Mouse (Mus musculus): ENCODE measurements around the gene Gm17617.

Gene Gm17617

DNA sequence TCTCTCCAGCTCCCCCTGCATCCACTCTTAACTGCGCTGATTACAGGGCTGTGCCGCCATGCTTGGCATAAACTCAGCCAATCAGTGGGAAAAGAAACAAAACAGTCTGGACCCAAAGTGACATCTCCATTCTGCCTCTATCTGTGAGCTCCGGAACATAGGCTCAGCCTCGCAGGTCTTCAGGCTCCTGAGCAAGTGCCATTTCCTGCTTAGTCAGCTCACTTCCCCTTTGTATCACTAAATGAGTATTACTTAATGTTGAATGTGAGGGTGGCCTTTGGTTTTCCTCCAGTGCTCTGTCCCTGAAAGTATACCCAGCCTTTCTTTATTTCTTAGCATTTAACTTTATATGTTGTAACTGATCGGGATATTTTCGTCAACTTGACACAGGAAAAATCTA is 8.4 kb downstream of the Gm17617 start:
- DNase-seq = no peak

DNA sequence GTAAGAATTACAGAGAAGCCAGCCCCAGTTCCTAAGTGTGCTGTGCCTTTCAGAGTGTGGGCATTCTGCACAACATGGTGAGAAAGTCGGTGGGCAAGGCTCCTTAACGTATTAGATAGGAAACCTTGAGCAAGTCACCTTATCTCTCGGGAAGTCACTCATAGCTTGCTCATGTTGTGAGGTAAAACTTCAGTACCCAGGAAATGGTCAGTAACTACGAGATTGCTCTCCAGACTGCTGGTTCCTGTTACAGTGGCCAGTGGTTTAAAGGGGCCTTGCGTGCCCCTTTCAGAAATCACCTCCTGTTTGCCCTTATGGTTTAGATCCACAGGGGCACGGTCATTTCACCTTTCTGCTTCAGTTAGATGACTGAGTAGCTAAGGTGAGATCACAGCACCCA is 19.0 kb downstream of the Gm17617 start:
- no peak for DNase-seq

DNA sequence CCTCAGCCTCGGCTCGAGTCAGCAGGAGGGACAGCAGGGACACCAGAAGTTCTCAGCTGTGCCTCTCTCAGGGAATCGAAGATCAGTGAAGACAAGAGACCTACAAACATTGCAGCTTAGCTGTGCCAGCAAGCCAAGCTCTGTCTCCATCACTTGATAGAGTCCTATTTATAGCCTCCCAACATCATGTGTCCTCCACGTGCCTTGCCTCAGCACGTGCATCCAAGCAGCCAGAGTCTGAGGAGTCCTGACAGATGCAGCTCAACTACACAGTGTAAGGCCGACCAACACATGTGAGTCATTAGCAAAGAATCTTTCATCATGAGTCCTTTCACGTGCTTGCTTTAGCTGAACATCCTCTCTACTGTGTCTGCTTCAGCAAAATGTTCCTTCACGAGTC is 25.7 kb downstream of the Gm17617 start:
- DNase-seq = no peak

DNA sequence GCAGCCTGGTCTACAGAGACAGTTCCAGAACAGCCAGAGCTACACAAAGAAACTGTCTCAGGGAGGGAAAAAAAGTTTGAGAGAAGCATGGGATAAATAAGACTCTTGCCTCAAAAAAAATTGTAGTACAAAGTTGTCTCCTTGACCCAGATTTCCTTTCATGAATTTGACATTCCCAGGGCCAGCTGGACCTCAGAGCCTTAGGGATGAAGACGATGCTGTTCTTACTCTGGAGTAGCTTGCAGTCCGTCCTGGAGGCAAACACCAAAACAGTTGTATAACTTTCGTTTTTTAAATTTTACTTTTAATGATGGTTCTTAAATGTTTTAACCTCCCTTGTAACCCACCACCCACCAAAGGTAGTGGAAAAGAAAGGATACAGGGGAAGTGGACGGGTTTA is 26.2 kb downstream of the Gm17617 start:
- no peak for DNase-seq

DNA sequence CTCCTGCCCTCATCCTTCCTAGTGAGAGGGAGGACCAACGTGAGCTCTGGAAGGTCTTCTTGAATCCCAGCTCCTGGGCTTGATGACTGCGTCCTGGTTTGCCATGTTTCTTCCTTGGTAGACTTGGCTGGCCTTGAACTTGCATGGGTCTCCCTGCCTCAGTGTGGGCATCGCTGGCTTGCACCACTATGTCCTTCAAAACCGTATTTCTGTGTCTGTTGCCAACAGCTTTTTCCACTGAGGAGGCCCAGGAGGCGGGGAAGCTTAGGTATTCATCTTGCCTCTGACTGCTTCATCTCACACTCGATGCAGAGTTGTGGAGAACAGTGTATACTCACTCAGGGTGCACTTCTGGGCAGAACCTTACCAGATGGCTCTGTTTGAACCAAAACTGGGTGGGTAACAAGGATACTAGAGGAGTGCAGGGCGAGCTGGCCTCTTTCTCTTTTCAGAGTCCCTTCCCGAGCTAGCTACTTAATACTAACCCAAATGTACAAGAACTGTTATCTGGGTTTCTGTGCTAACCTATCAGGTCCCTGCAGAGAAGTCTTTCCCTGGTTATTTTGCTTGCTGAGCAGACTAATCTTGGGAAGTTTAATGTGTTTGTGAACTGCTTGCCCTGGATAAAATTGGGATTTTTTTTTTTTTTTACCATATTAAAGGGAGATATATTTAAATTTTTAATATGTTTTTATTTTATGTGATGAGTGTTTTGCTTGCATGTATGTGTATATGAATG is 27.2 kb downstream of the Gm17617 start:
- DNase-seq = peak; percentile 22 to 31

DNA sequence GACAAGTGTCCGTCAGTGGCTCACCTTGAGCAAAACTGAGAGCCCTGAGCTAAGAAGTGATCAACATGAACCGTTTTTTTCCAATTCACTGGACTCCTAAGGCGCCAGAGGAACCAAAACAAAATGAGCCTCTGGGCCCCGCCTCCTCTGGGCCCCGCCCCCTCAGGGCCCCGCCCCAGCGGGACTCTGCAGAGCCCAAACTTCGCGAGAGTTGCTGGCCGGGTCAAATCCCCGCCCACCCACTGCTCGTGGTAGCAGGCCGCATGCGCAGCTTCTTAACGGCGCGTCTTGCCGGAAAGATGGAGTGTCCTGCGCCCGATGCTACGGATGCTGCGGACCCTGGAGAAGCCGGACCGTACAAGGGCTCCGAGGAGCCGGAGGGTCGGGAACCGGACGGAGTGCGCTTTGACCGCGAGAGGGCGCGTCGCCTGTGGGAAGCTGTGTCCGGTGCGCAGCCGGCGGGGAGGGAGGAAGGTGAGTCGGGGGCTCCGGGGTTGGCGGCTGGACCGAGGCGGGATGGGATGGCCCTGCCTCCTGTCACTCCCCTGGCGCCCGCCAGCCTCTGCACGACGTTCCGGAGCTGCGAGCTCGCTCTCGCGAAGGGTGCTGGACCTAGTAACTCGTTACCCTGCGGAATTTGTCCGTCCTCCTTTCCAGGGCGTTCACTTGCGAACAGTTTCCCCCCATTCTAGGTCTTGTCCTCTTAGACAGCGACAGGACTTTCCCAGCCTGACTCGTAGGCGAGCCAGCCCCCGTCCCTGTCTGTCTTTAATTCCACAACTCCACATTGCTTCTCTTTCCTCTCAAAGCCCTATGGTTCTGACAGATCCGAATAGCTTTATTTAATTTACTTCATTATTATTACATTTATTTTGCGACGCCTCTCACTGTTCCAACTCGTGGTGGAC is 28.0 kb downstream of the Gm17617 start, which contains the start of gene Zfp346:
Gene Zfp346, plus strand, starts transcription at position 267 of the 908 bp plus-strand sequence.
- DNase-seq = peak; percentile 98

DNA sequence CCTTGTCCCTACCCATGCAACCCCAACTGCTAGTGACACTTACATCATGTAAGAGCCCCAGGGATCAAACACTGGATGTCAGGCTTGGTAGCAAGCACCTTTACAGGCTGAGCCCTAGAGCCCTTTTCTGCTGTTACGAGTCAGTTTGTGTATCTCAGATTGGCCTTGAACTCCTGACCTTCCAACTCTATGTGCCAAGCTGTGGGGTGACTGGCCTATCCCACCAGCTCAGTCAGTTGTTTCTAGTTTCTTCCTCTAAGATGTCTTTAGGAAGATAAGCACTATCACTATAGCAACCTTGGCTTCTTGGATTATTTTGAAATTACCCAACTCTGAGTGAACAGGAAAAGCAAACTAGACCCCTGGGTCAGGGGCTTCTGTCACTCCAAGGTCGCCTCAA is 30.0 kb downstream of the Gm17617 start:
- DNase-seq = no peak

DNA sequence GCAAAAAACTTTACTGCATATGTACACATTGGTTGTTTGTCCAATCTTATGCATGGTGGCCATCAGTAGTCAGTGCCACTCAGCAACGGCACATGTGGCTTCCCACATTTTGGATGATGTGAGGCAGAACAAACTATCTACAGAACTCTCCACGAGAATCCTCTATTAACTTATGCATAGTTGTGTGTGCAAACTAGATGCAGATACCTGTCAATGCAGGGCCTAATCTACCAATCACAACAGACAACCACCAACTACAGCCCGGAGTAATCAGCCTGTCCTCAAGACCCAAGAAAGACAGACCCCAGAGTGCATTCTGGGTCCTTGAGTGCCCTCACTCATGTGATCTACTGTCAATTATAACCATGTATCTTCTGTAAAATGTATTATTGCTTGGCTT is 31.0 kb downstream of the Gm17617 start:
- DNase-seq = no peak

DNA sequence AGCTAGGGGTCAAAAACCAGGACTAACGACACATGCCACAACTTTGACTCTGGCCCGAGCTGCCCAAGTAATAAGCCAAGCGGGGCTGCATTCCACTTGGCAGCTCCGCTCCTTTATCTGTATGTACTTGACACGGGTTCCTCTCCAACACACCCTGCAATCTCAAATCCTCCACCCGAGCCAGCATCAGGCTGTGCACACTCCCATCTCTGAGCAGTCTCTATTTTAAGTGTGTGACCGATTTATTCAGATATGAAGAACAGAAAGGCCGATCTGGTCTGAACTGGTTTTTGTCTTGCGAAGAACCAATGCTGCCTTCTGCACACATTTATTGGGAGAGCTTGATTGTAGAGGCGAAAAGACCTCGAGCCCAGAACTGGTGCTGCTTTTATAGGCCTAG is 31.7 kb downstream of the Gm17617 start:
- DNase-seq = no peak

DNA sequence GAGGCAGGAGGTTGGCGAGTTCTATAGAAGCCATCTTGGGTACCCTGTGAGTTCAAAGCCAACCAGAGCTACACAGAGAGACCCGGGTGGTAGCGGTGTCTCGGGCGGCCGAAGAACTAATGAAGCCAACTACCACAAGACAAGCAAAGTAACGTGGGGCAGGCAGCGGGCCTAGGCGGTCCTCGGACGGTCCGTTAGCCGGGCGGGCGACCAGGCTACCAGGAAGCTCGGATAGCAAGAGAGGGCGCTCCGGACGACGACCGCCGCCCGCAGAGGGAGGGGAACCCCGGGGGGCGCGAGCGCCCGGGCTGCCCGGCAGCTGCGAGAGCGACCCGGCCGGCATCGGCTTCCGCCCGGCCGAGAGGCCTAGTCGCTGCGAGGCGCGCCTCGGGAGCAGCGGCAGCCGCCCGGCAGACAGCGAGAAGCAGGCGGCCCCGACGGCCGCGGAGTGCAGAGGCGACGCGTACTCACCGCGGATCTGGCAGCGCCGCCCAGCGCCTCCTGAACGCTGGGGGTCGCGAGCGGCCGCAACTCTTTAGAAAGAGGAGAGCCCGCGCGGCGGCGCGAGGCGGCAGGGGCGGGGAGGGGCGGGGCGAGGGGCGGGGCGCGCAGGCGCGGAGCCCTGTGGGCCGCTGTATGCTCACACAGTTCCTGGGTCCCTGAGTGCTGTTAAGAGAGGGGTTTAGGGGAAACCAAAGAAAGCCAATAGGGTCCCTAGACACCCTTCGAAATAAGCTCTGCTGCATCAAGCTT is 33.4 kb downstream of the Gm17617 start, which contains the start of gene Uimc1:
Gene Uimc1, minus strand, starts transcription at position 575 of the 753 bp plus-strand sequence.
- peak; percentile 87 to 88 for DNase-seq

DNA sequence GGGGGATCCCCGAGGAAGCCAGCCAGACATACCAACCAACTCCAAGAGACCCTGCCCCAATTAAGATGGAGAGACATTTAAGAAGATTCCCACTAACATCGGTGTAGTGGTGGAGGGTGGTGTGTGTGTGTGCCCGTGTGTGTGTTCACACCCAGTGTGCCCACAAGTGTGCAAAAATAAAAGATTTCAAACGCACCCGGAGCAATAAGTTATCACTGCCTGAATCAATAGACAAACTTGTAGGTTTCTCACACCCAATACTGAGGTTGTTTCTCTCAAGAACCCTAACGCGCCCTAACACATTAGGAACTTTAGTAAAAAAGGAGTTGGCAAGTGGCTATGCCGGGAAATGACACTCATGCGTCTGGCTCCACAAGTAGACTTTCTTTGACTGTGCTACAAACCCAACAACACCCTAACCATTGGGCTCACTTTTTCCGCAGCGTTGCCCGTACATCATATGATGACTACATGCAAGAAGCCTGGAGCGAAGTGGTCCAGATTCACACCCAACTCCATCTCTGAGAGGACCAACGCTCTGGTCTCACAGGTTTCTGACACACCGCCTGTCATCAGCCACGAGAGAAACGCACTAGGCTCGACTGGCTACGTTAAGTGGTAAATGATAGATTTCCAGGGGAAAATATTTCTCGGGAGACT is 34.2 kb downstream of the Gm17617 start:
- DNase-seq = peak in 1 of 2 experiments; percentile 37

DNA sequence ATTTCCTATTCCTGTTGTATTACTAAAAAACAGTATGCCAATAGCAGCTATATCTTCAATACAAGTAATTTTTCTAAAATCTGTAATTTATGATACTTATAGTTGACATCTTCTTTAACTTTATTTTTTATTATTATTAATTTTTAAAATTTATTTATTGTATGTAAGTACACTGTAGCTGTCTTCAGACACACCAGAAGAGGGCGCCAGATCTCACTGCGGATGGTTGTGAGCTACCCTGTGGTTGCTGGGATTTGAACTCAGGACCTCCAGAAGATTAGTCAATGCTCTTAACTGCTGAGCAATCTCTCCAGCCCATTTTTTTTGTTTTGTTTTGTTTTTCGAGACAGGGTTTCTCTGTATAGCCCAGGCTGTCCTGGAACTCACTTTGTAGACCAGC is 35.5 kb downstream of the Gm17617 start:
- peak; percentile 26 to 42 for DNase-seq

DNA sequence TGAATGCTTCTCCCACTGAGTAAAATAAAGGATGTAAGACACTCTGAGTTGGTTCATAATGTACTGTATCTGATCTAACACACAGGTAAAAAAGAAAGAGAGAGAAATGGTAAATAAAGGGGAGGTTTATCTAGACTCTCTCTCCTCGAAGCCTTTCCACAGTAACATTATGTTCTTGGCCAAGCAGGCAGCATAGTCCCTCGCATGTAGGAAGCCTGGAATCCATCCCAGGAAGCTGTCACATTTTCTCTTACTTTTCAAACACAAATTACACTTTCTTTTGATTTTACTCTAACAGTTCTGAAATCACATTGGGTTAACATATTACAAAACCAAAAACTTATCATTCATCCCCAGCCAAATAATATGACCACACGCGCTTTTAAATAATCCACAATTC is 40.8 kb downstream of the Gm17617 start:
- DNase-seq = no peak
